ENCODE assay signal across 8 mouse cellular contexts in genomic region chr8:83740586-83740975, GRCm38 (mm10). TPM values are rescaled to one million over a fixed set of nuclear protein-coding genes. Genes with fewer than 3 reads are reported as not detected.
DNase-seq lines count a peak whose midpoint lies in the region; ATAC-seq and TF ChIP-seq lines count a peak whose summit lies in the region.

No protein-coding gene starts in this region.

- H3K4me2 ChIP-seq in kidney, embryonic 15.5 days = peak overlapping the region; percentile 89
- H3K4me2 ChIP-seq in hindbrain, embryonic 15.5 days = peak overlapping the region; percentile 81
- peak overlapping the region; percentile 76 for H3K4me2 ChIP-seq in midbrain, embryonic 14.5 days (ENCODE audit: low read length)

- 12% methylated on average over 3 of the region's 3 CpGs for WGBS in kidney, embryonic 15.5 days
- under 1% methylated on average over 3 of the region's 3 CpGs for WGBS in bone marrow, adult 2 months
- WGBS in hindbrain, embryonic 15.5 days = 9% methylated on average over 3 of the region's 3 CpGs
- 18% methylated on average over 3 of the region's 3 CpGs for WGBS in midbrain, embryonic 14.5 days

- DNase-seq in kidney, adult 8-10 months = no peak
- no peak for DNase-seq in midbrain, embryonic 14.5 days
- DNase-seq in urinary bladder, postnatal 36 days (ENCODE audit: low spot score in 2 of 2) = no peak
- DNase-seq in urinary bladder, postnatal 10 days (ENCODE audit: low spot score) = no peak

- H3K27ac ChIP-seq in kidney, embryonic 15.5 days = peak overlapping the region; percentile 76
- peak overlapping the region; percentile 98 for H3K27ac ChIP-seq in bone marrow, adult 2 months (ENCODE audit: control insufficient read depth, insufficient read depth, low read depth, low read length, poor library complexity)
- peak overlapping the region; percentile 18; the same call in 1 of the 2 replicates for H3K27ac ChIP-seq in hindbrain, embryonic 15.5 days (replicated peaks)
- no peak overlapping the region for H3K27ac ChIP-seq in midbrain, embryonic 14.5 days (replicated peaks; ENCODE audit: low read depth, low read length)

- peaks cover 53% of the 10 kb centered on the region for H3K4me1 ChIP-seq in kidney, embryonic 15.5 days
- H3K4me1 ChIP-seq in bone marrow, adult 2 months (ENCODE audit: control insufficient read depth, insufficient read depth, low read length) = peaks cover 12% of the 10 kb centered on the region
- H3K4me1 ChIP-seq in hindbrain, embryonic 15.5 days (replicated peaks) = peaks cover 6% of the 10 kb centered on the region
- 0 out of 2 replicates have a peak, but pooled peaks cover 8% of the 10 kb centered on the region for H3K4me1 ChIP-seq in midbrain, embryonic 14.5 days (ENCODE audit: control insufficient read depth, insufficient read depth, low read length)

- H3K9me3 ChIP-seq in kidney, embryonic 15.5 days (replicated peaks) = no peaks in the 10 kb centered on the region
- H3K9me3 ChIP-seq in hindbrain, embryonic 15.5 days = no peaks in the 10 kb centered on the region
- H3K9me3 ChIP-seq in midbrain, embryonic 14.5 days (ENCODE audit: control insufficient read depth, low read length) = no peaks in the 10 kb centered on the region

- no peak for TF ChIP-seq POLR2A in bone marrow, adult 2 months (IDR thresholded peaks at IDR 0.05; ENCODE audit: borderline replicate concordance, control insufficient read depth, low read depth, low read length)

- peak overlapping the region; percentile 66 for H3K9ac ChIP-seq in kidney, embryonic 15.5 days
- H3K9ac ChIP-seq in hindbrain, embryonic 15.5 days = peak overlapping the region; percentile 44
- peak overlapping the region; percentile 40; the same call in 1 of the 2 replicates for H3K9ac ChIP-seq in midbrain, embryonic 14.5 days (replicated peaks; ENCODE audit: low read length)

- no peak for TF ChIP-seq CTCF in bone marrow, adult 2 months (IDR thresholded peaks at IDR 0.05; ENCODE audit: control insufficient read depth, insufficient read depth, low read length)

- ATAC-seq in kidney, embryonic 15.5 days (replicated peaks; ENCODE audit: low FRiP score) = no peak
- ATAC-seq in hindbrain, embryonic 15.5 days (ENCODE audit: low FRiP score, low read depth) = no peak
- ATAC-seq in midbrain, embryonic 14.5 days (ENCODE audit: low FRiP score, low TSS enrichment) = no peak
- no peak for ATAC-seq in erythroid progenitor cell, adult 5-6 weeks (replicated peaks; ENCODE audit: low FRiP score, poor library complexity, severe bottlenecking)

- H3K4me3 ChIP-seq in kidney, embryonic 15.5 days (replicated peaks) = peak overlapping the region; percentile 60
- peak overlapping the region; percentile 98 for H3K4me3 ChIP-seq in bone marrow, adult 2 months (replicated peaks; ENCODE audit: control insufficient read depth, low read depth, low read length)
- peak overlapping the region; percentile 41 for H3K4me3 ChIP-seq in hindbrain, embryonic 15.5 days
- peak overlapping the region; percentile 42 for H3K4me3 ChIP-seq in midbrain, embryonic 14.5 days (replicated peaks; ENCODE audit: low read depth, low read length)

- H3K27me3 ChIP-seq in kidney, embryonic 15.5 days = peaks cover 10% of the 10 kb centered on the region; the same call in 1 of the 2 replicates
- H3K27me3 ChIP-seq in hindbrain, embryonic 15.5 days = peaks cover 32% of the 10 kb centered on the region
- H3K27me3 ChIP-seq in midbrain, embryonic 14.5 days (ENCODE audit: control insufficient read depth, insufficient read depth, low read length) = peaks cover 23% of the 10 kb centered on the region

- no peaks in the 10 kb centered on the region for H3K36me3 ChIP-seq in kidney, embryonic 15.5 days
- no peaks in the 10 kb centered on the region for H3K36me3 ChIP-seq in hindbrain, embryonic 15.5 days
- no peaks in the 10 kb centered on the region for H3K36me3 ChIP-seq in midbrain, embryonic 14.5 days (ENCODE audit: control insufficient read depth, insufficient read depth, low read length)

RNA-seq across cellular contexts. Expression of gene Adgre5, which starts 0.5 kb away (rescaled TPM):
- 31.9 and 35.4 TPM in 2 replicates for polyA plus RNA-seq in kidney, embryonic 15.5 days (2015; fragmentation: Nextera tagmentation; extraction: Ambion mirVana)
- 25.3 and 79.2 TPM in 2 replicates for polyA plus RNA-seq in bone marrow, adult 2 months (2011; ENCODE audit: insufficient read depth, insufficient read length, low replicate concordance, missing spikeins)
- polyA plus RNA-seq in hindbrain, embryonic 15.5 days (2015; fragmentation: Nextera tagmentation; extraction: Ambion mirVana) = 11.0 and 13.4 TPM in 2 replicates
- polyA plus RNA-seq in midbrain, embryonic 14.5 days (2014; fragmentation: Nextera tagmentation; extraction: Ambion mirVana) = 8.5 and 12.3 TPM in 2 replicates
- 34.8 and 54.8 TPM in 2 replicates for total RNA-seq in erythroid progenitor cell, adult 5-6 weeks (2015; ENCODE audit: low replicate concordance)
- total RNA-seq in erythroid progenitor cell, adult 5-6 weeks (2017; ENCODE audit: low replicate concordance) = 28.8 and 29.0 TPM in 2 replicates

RNA-seq across cellular contexts. Expression of gene Ddx39, which starts 25.6 kb away (rescaled TPM):
- 189 and 192 TPM in 2 replicates for polyA plus RNA-seq in kidney, embryonic 15.5 days (2015; fragmentation: Nextera tagmentation; extraction: Ambion mirVana)
- 74.2 and 81.0 TPM in 2 replicates for polyA plus RNA-seq in bone marrow, adult 2 months (2011; ENCODE audit: insufficient read depth, insufficient read length, low replicate concordance, missing spikeins)
- polyA plus RNA-seq in hindbrain, embryonic 15.5 days (2015; fragmentation: Nextera tagmentation; extraction: Ambion mirVana) = 97.5 and 105 TPM in 2 replicates
- 109 and 113 TPM in 2 replicates for polyA plus RNA-seq in midbrain, embryonic 14.5 days (2014; fragmentation: Nextera tagmentation; extraction: Ambion mirVana)
- total RNA-seq in erythroid progenitor cell, adult 5-6 weeks (2015; ENCODE audit: low replicate concordance) = 86.5 and 90.1 TPM in 2 replicates
- total RNA-seq in erythroid progenitor cell, adult 5-6 weeks (2017; ENCODE audit: low replicate concordance) = 47.4 and 93.2 TPM in 2 replicates

RNA-seq across cellular contexts. Expression of gene Pkn1, which starts 41.6 kb away (rescaled TPM):
- polyA plus RNA-seq in kidney, embryonic 15.5 days (2015; fragmentation: Nextera tagmentation; extraction: Ambion mirVana) = 29.3 and 34.6 TPM in 2 replicates
- polyA plus RNA-seq in bone marrow, adult 2 months (2011; ENCODE audit: insufficient read depth, insufficient read length, low replicate concordance, missing spikeins) = 44.4 and 94.3 TPM in 2 replicates
- 27.1 and 30.9 TPM in 2 replicates for polyA plus RNA-seq in hindbrain, embryonic 15.5 days (2015; fragmentation: Nextera tagmentation; extraction: Ambion mirVana)
- polyA plus RNA-seq in midbrain, embryonic 14.5 days (2014; fragmentation: Nextera tagmentation; extraction: Ambion mirVana) = 26.6 TPM in 2 replicates
- 12.6 and 25.9 TPM in 2 replicates for total RNA-seq in erythroid progenitor cell, adult 5-6 weeks (2015; ENCODE audit: low replicate concordance)
- 9.2 and 11.0 TPM in 2 replicates for total RNA-seq in erythroid progenitor cell, adult 5-6 weeks (2017; ENCODE audit: low replicate concordance)

Comparison
In these comparisons a context has a peak if more than half of its experiments do, and no peak if none do; other contexts are left out.
1. H3K4me3 ChIP-seq: peak in every context shown above with its lines; median percentile 98 in bone marrow, adult 2 months; 60 in kidney, embryonic 15.5 days; 42 in midbrain, embryonic 14.5 days; 41 in hindbrain, embryonic 15.5 days.